Mouse (Mus musculus) cerebellum, adult 2 months (tissue): ENCODE results near the gene Cd83.

Source experiments
- CTCF ChIP-seq: fragments of 200-500 bp; IDR thresholded peaks from 2 replicates; pipeline ENCODE4 v1.5.1; 2011; ENCODE audit warnings: low read depth, mild to moderate bottlenecking, control low read depth, low read length, moderate library complexity, borderline replicate concordance; ENCODE audit not compliant: insufficient read depth
- POLR2A ChIP-seq: fragments of 200-500 bp; IDR thresholded peaks from 2 replicates; pipeline ENCODE4 v1.6.1; 2011; ENCODE audit warnings: low read length, control low read depth, borderline replicate concordance; ENCODE audit not compliant: insufficient read depth

GRCm38 (mm10) chr13:43813431-43813830 is 28.9 kb downstream of the Cd83 start:
- TF ChIP-seq CTCF = no peak
- no peak for TF ChIP-seq POLR2A
